17 mouse cellular contexts compared by ENCODE assay signal in the genomic region with DNA sequence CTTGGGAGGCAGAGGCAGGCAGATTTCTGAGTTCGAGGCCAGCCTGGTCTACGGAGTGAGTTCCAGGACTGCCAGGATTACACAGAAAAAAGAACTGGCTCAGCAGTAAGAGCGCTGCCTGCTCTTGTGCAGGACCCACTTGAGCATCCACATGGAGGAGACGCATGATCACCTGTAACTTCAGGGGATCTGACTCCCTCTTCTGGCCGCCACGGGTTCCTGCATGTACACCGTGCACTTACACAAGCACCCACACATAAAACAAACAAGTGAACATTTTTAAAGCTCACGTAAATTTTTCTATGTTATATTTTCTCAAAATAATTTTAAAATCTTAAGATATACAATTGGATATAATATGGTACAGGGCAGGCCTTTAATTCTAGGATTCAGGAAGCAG. TPM values are rescaled to one million over a fixed set of nuclear protein-coding genes. Genes with fewer than 3 reads are reported as not detected.
DNase-seq lines count a peak whose midpoint lies in the region; ATAC-seq and TF ChIP-seq lines count a peak whose summit lies in the region.
"Had no signal": no experiment of that assay in that cellular context is flagged by ENCODE, and none has a peak within 500 bp of the region (broad histone marks: within the 10 kb centered on the region; RNA-seq: fewer than 3 reads in every experiment).

No protein-coding gene starts in this region.

- H3K27ac ChIP-seq in gastrocnemius, adult 2 months, result no peak overlapping the region
- no peak overlapping the region for H3K27ac ChIP-seq in spleen, adult 2 months (ENCODE audit: insufficient read depth, low read length)
- H3K27ac ChIP-seq: neural tube, embryonic 13.5 days had no signal

- no peaks in the 10 kb centered on the region for H3K27me3 ChIP-seq in spleen, adult 2 months (ENCODE audit: control insufficient read depth, insufficient read depth, low read length)
- H3K27me3 ChIP-seq: megakaryocyte, embryonic 14.5 days; neural tube, embryonic 13.5 days had no signal

- TF ChIP-seq POLR2A in spleen, adult 2 months (IDR thresholded peaks at IDR 0.05; ENCODE audit: low read depth, low read length), result no peak

- 0 out of 2 replicates have a peak, but pooled peaks have one; percentile 45 for ATAC-seq in erythroblast, adult 5-6 weeks (replicated peaks; ENCODE audit: low FRiP score, poor library complexity, severe bottlenecking)

- WGBS in spleen, adult 2 months, result 92% methylated on average over 8 of the region's 8 CpGs

- no peak for DNase-seq in gastrocnemius, adult 2 months
- no peak for DNase-seq in gastrocnemius, postnatal 25 days
- peak in 1 of 2 experiments; percentile 35 for DNase-seq in spleen, adult 2 months (ENCODE audit: low read depth in 1 of 2, low spot score in 2 of 2)
- DNase-seq in spleen, postnatal 4 days (ENCODE audit: low spot score in 2 of 2), result no peak
- peak; percentile 27 for DNase-seq in thymus, postnatal 25 days
- no peak for DNase-seq in layer of hippocampus, adult 11-12 months (ENCODE audit: low spot score)
- no peak for DNase-seq in right cerebral cortex, postnatal 4 days
- DNase-seq: cerebellum, postnatal 25 days; kidney, postnatal 10 days; left cerebral cortex, postnatal 4 days; right cerebral cortex, postnatal 25 days had no signal

- H3K4me3 ChIP-seq in gastrocnemius, adult 2 months, result no peak overlapping the region
- no peak overlapping the region for H3K4me3 ChIP-seq in spleen, adult 2 months (ENCODE audit: extremely low read depth, insufficient read depth, insufficient read length)
- H3K4me3 ChIP-seq: megakaryocyte, embryonic 14.5 days; neural tube, embryonic 13.5 days had no signal

- peak; percentile 23; the same call in 1 of the 2 replicates for TF ChIP-seq CTCF in gastrocnemius, adult 2 months (IDR thresholded peaks at IDR 0.05)
- peak; percentile 40; the same call in 1 of the 2 replicates for TF ChIP-seq CTCF in spleen, adult 2 months (IDR thresholded peaks at IDR 0.05; ENCODE audit: extremely low read depth, insufficient read depth, insufficient read length, insufficient replicate concordance)

- no peaks in the 10 kb centered on the region for H3K36me3 ChIP-seq in spleen, adult 2 months (ENCODE audit: control insufficient read depth, insufficient read depth, low read length)
- H3K36me3 ChIP-seq: neural tube, embryonic 13.5 days had no signal

- peaks cover 8% of the 10 kb centered on the region for H3K4me1 ChIP-seq in spleen, adult 2 months (ENCODE audit: control insufficient read depth, insufficient read depth, insufficient read length)

- intact Hi-C loops in gastrocnemius, adult 2 months (cut with DNase I), result no loop called here

RNA-seq across cellular contexts. Expression of gene Apobec1, which starts 3.2 kb away (rescaled TPM):
- 1 to 10 TPM; 1.8 to 2.0 TPM for total RNA-seq in gastrocnemius, adult 2 months (2021)
- total RNA-seq in gastrocnemius, postnatal 25 days (2021), result 1 to 10 TPM; 1.8 to 1.9 TPM
- 44.0 and 60.3 TPM in 2 replicates for polyA plus RNA-seq in spleen, adult 2 months (2012; rRNA removed)
- 11.5 and 16.5 TPM in 2 replicates for total RNA-seq in erythroblast, adult 5-6 weeks (2015; ENCODE audit: low replicate concordance)
- total RNA-seq in erythroblast, adult 5-6 weeks (2017; ENCODE audit: low replicate concordance), result 12.0 and 23.2 TPM in 2 replicates

RNA-seq across cellular contexts. Expression of gene Gdf3, which starts 4.4 kb away (rescaled TPM):
- total RNA-seq in gastrocnemius, adult 2 months (2021), result not detected
- not detected for total RNA-seq in gastrocnemius, postnatal 25 days (2021)
- 0.49 and 0.60 TPM in 2 replicates for polyA plus RNA-seq in spleen, adult 2 months (2012; rRNA removed)
- total RNA-seq in erythroblast, adult 5-6 weeks (2015; ENCODE audit: low replicate concordance), result 3.6 TPM in 1 of 2 replicates, not detected in the other
- 0.51 and 0.98 TPM in 2 replicates for total RNA-seq in erythroblast, adult 5-6 weeks (2017; ENCODE audit: low replicate concordance)
- total RNA-seq: adrenal gland, postnatal 4 days; gastrocnemius, adult 18-20 months; heart, postnatal 25 days; left cerebral cortex, postnatal 4 days had no signal
- polyA plus RNA-seq: neural tube, embryonic 13.5 days had no signal

RNA-seq across cellular contexts. Expression of gene Dppa3, which starts 20.7 kb away (rescaled TPM):
- not detected for total RNA-seq in gastrocnemius, adult 2 months (2021)
- total RNA-seq in gastrocnemius, postnatal 25 days (2021), result not detected
- polyA plus RNA-seq in spleen, adult 2 months (2012; rRNA removed), result not detected in 2 replicates
- not detected in 2 replicates for total RNA-seq in erythroblast, adult 5-6 weeks (2015; ENCODE audit: low replicate concordance)
- total RNA-seq in erythroblast, adult 5-6 weeks (2017; ENCODE audit: low replicate concordance), result not detected in 2 replicates
- total RNA-seq: adrenal gland, postnatal 4 days; gastrocnemius, adult 18-20 months; heart, postnatal 25 days; left cerebral cortex, postnatal 4 days had no signal
- polyA plus RNA-seq: neural tube, embryonic 13.5 days had no signal

RNA-seq across cellular contexts. Expression of gene Aicda, which starts 51.9 kb away (rescaled TPM):
- not detected for total RNA-seq in gastrocnemius, adult 2 months (2021)
- not detected for total RNA-seq in gastrocnemius, postnatal 25 days (2021)
- 0.20 and 0.38 TPM in 2 replicates for polyA plus RNA-seq in spleen, adult 2 months (2012; rRNA removed)
- not detected in 2 replicates for total RNA-seq in erythroblast, adult 5-6 weeks (2015; ENCODE audit: low replicate concordance)
- not detected in 2 replicates for total RNA-seq in erythroblast, adult 5-6 weeks (2017; ENCODE audit: low replicate concordance)
- total RNA-seq: adrenal gland, postnatal 4 days; gastrocnemius, adult 18-20 months; heart, postnatal 25 days had no signal

Comparison
In these comparisons a context has a peak if more than half of its experiments do, and no peak if none do; other contexts are left out.
1. RNA of gene Apobec1, which starts 3.2 kb away (total RNA-seq): 11.5 to 23.2 TPM in erythroblast, adult 5-6 weeks; 1.8 to 2.0 TPM in gastrocnemius, adult 2 months and 1.8 to 1.9 TPM in gastrocnemius, postnatal 25 days; every median in the first group is over 4 times any median in the second.